Mouse (Mus musculus) ES-Bruce4 (cell line): ENCODE data around the gene Polr2b. TPM values are rescaled to one million over a fixed set of nuclear protein-coding genes. Genes with fewer than 3 reads are reported as not detected.

Experiments used
- H3K27ac ChIP-seq: 2 replicates; pipeline ENCODE4 v1.5.1; 2012; ENCODE audit warnings: low read length, inconsistent platforms; ENCODE audit not compliant: insufficient read depth
- H3K27me3 ChIP-seq: 2 replicates; pipeline ENCODE4 v1.6.1; 2012; ENCODE audit warnings: mild to moderate bottlenecking, low read length, inconsistent platforms; ENCODE audit not compliant: control insufficient read depth, poor library complexity, insufficient read depth, severe bottlenecking
- H3K36me3 ChIP-seq: 2 replicates; pipeline ENCODE4 v1.6.1; 2012; ENCODE audit warnings: inconsistent platforms, mild to moderate bottlenecking, low read length, moderate library complexity; ENCODE audit not compliant: control insufficient read depth, poor library complexity, insufficient read depth, severe bottlenecking
- H3K4me1 ChIP-seq: one replicate; pipeline ENCODE4 v1.8.1; 2011; ENCODE audit warnings: low read length; ENCODE audit not compliant: control insufficient read depth, insufficient read depth
- H3K4me3 ChIP-seq: 2 replicates; pipeline ENCODE4 v1.5.1; 2011; ENCODE audit warnings: low read depth, mild to moderate bottlenecking, low read length
- H3K9ac ChIP-seq: 2 replicates; pipeline ENCODE4 v1.6.1; 2012; ENCODE audit warnings: low read depth, mild to moderate bottlenecking, inconsistent platforms; ENCODE audit not compliant: poor library complexity, severe bottlenecking
- H3K9me3 ChIP-seq: replicated peaks from 2 replicates; pipeline ENCODE4 v1.6.1; 2012; ENCODE audit warnings: mild to moderate bottlenecking, low read length, inconsistent platforms; ENCODE audit not compliant: control insufficient read depth, poor library complexity, insufficient read depth, severe bottlenecking
- CTCF ChIP-seq: IDR thresholded peaks from one replicate; pipeline ENCODE4 v1.8.1; 2011; ENCODE audit warnings: low read depth, low read length
- EP300 ChIP-seq: IDR thresholded peaks from 2 replicates; pipeline ENCODE4 v1.6.1; 2011; ENCODE audit warnings: low read depth, low read length; ENCODE audit not compliant: insufficient read depth
- POLR2A ChIP-seq: IDR thresholded peaks from one replicate; pipeline ENCODE4 v1.8.1; 2011; ENCODE audit warnings: low read length; ENCODE audit not compliant: insufficient read depth
- polyA plus RNA-seq: library from polyadenylated mRNA; stranded (reverse); fragments of >200 nt; gene quantifications from 2 replicates; pipeline ENCODE4 v1.2.4, GENCODE M21; 2011; ENCODE audit warnings: low read depth; ENCODE audit not compliant: missing spikeins, insufficient read depth, insufficient read length

Polr2b gene
- polyA plus RNA-seq, 1 experiment, result 238 TPM

DNA sequence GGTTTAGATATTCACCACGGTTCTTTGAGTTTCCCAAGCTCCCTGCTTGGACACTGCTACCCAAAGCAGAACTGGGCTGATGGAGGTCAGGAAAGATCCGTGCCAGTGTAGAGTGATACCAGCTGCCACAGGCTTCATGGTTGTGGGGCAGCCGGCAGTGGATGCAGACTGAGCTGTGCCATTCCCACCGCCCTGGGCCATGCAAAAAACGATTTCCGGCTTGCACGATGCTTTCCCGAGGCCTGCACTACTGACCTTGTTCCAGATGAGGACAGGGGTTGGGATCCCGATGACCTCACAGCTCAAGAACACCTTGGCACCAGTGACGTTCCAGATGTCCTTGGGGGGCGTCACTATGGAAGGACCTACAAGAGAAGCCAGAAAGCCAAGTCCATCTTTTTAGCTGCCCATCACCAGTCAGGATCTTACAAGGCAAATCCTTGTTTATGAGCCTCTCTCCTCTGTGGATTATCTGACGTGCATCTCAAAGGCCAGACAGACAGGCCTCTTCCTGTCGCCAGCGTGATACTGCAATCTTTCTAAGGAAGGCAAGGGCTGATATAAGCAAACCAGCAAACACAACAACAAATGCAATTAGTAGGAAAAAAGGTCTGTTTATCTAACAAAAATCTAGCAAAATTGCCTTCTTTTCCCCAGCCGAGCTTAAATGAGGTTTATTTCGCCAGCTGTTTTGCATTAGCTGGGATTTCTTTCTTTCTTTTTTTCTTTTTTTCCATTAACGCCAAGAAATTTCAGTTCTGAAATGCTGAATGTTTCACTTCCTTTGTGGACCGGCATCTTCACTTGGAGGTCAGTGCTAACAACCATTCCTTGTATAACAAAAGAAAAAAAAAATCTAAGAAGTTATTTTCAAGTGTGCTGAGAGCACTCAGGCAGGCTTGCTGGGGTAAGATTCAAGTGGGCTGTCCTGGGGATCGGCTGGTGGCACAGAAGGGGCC is 45.6 kb downstream of the Polr2b start:
- no peaks in the 10 kb centered on the region for H3K27me3 ChIP-seq
- no peaks in the 10 kb centered on the region for H3K36me3 ChIP-seq
- no peaks in the 10 kb centered on the region for H3K9me3 ChIP-seq
- H3K27ac ChIP-seq, result no peak overlapping the region
- H3K4me1 ChIP-seq, result peaks cover 4% of the 10 kb centered on the region
- TF ChIP-seq CTCF (no peak), EP300 (no peak), POLR2A (no peak)
- no peak overlapping the region for H3K9ac ChIP-seq
- no peak overlapping the region for H3K4me3 ChIP-seq

DNA sequence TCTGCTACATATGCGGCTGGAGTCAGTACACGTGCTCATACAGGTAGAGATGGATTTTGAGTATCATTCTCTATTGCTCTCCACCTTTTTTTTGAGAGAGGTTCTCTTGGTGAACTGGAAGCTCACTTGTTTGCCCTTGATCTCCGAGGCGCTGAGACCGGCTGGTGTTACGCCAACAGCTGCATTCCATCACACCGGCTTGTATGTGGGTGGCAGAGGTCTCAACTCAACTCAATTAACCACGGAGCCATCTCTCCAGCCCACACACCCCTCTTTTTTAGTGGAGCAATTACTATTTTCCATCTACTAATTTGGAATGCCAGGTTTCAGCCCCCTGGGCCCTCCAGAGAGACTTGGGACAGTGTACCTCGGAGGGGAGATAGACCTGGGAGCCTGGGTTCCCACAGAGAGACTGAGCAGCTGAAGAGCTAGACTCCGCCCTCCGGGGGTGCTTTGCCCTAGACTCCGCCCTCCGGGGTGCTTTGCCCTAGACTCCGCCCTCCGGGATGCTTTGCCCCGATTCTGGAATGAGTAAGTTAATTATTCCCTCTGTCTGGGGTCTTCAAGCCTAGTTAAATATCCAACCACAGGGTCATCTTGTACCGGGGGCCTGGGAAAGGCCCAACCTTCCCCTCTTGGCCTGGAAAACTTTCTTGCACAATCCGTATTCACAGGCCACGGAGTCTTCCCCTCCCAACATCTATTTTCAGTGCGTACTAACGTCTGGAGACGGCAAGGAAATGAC is 47.6 kb downstream of the Polr2b start:
- Histone ChIP-seq H3K4me1 (peaks cover 4% of the 10 kb centered on the region), H3K27me3 (no peaks in the 10 kb centered on the region), H3K36me3 (no peaks in the 10 kb centered on the region), H3K9ac (peak overlapping the region; percentile 30; the same call in 1 of the 2 replicates), H3K4me3 (peak overlapping the region; percentile 56), H3K9me3 (no peaks in the 10 kb centered on the region), H3K27ac (no peak overlapping the region)
- TF ChIP-seq EP300 (no peak), CTCF (no peak), POLR2A (no peak)

DNA sequence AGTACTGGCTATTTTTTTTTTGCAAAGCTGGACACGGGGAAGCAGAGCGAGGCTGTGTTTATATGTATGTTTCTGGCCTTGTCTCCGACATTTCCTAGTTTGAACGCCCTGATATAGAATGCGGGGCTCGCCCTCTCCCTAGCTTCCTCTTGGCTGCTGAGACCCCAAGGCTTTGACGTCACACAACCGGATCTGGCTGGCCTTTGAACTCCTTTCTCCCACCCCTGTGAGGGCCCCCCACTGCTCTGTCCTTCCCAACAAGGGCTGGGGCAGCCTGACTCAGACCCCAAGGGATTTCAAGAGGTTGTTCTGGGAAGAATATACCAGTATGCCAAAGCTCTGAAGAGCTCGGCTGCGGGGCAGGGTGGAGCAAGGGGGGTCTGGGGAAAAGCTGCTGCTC is 48.4 kb downstream of the Polr2b start:
- no peaks in the 10 kb centered on the region for H3K36me3 ChIP-seq
- H3K27me3 ChIP-seq, result no peaks in the 10 kb centered on the region
- H3K4me1 ChIP-seq, result peaks cover 4% of the 10 kb centered on the region
- no peaks in the 10 kb centered on the region for H3K9me3 ChIP-seq
- TF ChIP-seq CTCF, result no peak
- no peak for TF ChIP-seq POLR2A
- no peak for TF ChIP-seq EP300
- peak overlapping the region; percentile 47 for H3K4me3 ChIP-seq
- peak overlapping the region; percentile 30 for H3K9ac ChIP-seq
- H3K27ac ChIP-seq, result no peak overlapping the region

DNA sequence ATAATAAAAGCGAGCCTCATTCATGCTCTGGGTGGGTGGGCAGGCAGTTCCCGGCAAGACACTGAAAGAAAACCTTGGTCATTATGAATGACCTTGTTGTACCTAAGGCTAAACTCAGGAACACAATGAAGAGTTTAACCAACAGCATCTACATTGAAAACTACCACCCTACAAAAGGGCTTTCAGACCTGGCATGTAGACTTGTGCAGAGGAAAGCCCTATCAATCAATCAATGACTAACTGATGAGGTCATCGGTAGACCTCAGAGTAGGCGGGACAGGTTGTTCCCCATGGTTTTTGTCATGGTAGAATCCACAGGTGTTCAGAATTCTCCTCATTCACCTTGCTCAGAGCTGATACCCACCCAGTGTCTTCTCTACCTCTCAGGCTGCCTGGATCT is 50.0 kb downstream of the Polr2b start:
- TF ChIP-seq CTCF (no peak), EP300 (no peak), POLR2A (no peak)
- Histone ChIP-seq H3K9ac (no peak overlapping the region), H3K4me3 (no peak overlapping the region), H3K9me3 (no peaks in the 10 kb centered on the region), H3K36me3 (no peaks in the 10 kb centered on the region), H3K27me3 (no peaks in the 10 kb centered on the region), H3K27ac (no peak overlapping the region), H3K4me1 (peaks cover 6% of the 10 kb centered on the region)

DNA sequence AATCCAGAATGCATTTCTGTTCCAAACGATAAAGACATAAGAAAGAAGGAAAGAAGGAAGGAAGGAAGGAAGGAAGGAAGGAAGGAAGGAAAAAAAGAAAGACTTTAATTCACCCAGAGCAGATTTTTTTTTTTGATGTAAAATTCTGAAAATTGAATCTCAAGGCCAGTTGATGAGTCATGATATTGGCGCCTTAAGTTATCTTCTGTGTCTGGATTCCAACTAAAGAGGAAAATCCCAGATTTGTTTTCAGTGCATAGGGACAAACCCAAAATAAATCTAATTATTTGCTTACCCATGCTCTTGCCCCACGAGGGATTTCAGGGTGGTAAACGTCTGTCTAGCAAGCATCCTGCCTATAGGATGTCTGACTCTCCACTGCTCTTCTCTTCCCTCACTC is 51.1 kb downstream of the Polr2b start:
- Histone ChIP-seq H3K4me3 (no peak overlapping the region), H3K27ac (no peak overlapping the region), H3K9me3 (no peaks in the 10 kb centered on the region), H3K4me1 (peaks cover 6% of the 10 kb centered on the region), H3K27me3 (no peaks in the 10 kb centered on the region), H3K9ac (no peak overlapping the region), H3K36me3 (no peaks in the 10 kb centered on the region)
- TF ChIP-seq CTCF (no peak), POLR2A (no peak), EP300 (no peak)

DNA sequence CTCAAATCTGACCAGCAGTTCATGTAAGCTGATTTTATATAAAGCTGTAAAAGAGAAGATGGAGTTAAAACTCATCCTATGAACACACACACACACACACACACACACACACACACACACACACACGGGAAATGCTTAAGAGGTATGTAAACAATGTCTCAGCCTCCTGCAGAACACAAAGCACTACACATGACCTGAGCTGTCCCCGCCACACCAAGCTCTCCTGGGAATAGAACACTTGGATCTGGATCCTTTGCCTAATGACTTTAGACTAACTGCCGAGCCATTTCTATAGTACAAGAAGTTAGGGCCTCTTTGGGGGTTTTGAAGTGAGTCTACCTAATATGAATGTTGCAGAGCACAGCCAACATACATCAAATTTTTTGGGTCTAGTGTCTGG is 52.2 kb downstream of the Polr2b start:
- Histone ChIP-seq H3K27ac (no peak overlapping the region), H3K4me1 (peaks cover 6% of the 10 kb centered on the region), H3K9me3 (no peaks in the 10 kb centered on the region), H3K9ac (no peak overlapping the region), H3K4me3 (no peak overlapping the region), H3K36me3 (no peaks in the 10 kb centered on the region), H3K27me3 (no peaks in the 10 kb centered on the region)
- TF ChIP-seq EP300 (no peak), CTCF (no peak), POLR2A (no peak)
